Mouse (Mus musculus): ENCODE data around the gene Mef2d.

Gene Mef2d

GRCm38 (mm10) chr3:88141787-88142523, at the start of gene Mef2d:
Gene Mef2d, plus strand, starts transcription at chr3:88142372.
- DNase-seq (ENCODE audit: extremely low spot score), result peak; percentile 96

- DNase-seq (ENCODE audit: extremely low spot score), result no peak
Measured at GRCm38 (mm10) chr3:88094126-88094525, 48.0 kb upstream of the Mef2d start.

GRCm38 (mm10) chr3:88097666-88098065, 44.5 kb upstream of the Mef2d start:
- DNase-seq (ENCODE audit: extremely low spot score), result no peak

- DNase-seq (ENCODE audit: extremely low spot score), result no peak
Measured at GRCm38 (mm10) chr3:88100251-88100650, 41.9 kb upstream of the Mef2d start.

- no peak for DNase-seq (ENCODE audit: extremely low spot score)
Measured at GRCm38 (mm10) chr3:88101736-88102135, 40.4 kb upstream of the Mef2d start.

- DNase-seq (ENCODE audit: extremely low spot score), result no peak
Measured at GRCm38 (mm10) chr3:88102196-88102595, 40.0 kb upstream of the Mef2d start.

- DNase-seq (ENCODE audit: extremely low spot score), result no peak
Measured at GRCm38 (mm10) chr3:88102611-88103010, 39.6 kb upstream of the Mef2d start.

- DNase-seq (ENCODE audit: extremely low spot score), result no peak
Measured at GRCm38 (mm10) chr3:88106126-88106525, 36.0 kb upstream of the Mef2d start.

GRCm38 (mm10) chr3:88109126-88109525, 33.0 kb upstream of the Mef2d start:
- DNase-seq (ENCODE audit: extremely low spot score), result no peak

GRCm38 (mm10) chr3:88114396-88114795, 27.8 kb upstream of the Mef2d start:
- DNase-seq (ENCODE audit: extremely low spot score), result no peak

GRCm38 (mm10) chr3:88120117-88120651, 22.0 kb upstream of the Mef2d start:
- DNase-seq (ENCODE audit: extremely low spot score), result no peak

- DNase-seq (ENCODE audit: extremely low spot score), result no peak
Measured at GRCm38 (mm10) chr3:88121164-88122131, 20.7 kb upstream of the Mef2d start.

GRCm38 (mm10) chr3:88125195-88125594, 17.0 kb upstream of the Mef2d start:
- DNase-seq (ENCODE audit: extremely low spot score), result no peak

- DNase-seq (ENCODE audit: extremely low spot score), result no peak
Measured at GRCm38 (mm10) chr3:88126181-88126580, 16.0 kb upstream of the Mef2d start.

GRCm38 (mm10) chr3:88127636-88128035, 14.5 kb upstream of the Mef2d start:
- DNase-seq (ENCODE audit: extremely low spot score), result no peak

- DNase-seq (ENCODE audit: extremely low spot score), result no peak
Measured at GRCm38 (mm10) chr3:88128056-88128455, 14.1 kb upstream of the Mef2d start.

- DNase-seq (ENCODE audit: extremely low spot score), result no peak
Measured at GRCm38 (mm10) chr3:88129006-88129405, 13.2 kb upstream of the Mef2d start.

- DNase-seq (ENCODE audit: extremely low spot score), result no peak
Measured at GRCm38 (mm10) chr3:88131071-88131470, 11.1 kb upstream of the Mef2d start.

GRCm38 (mm10) chr3:88132492-88132891, 9.7 kb upstream of the Mef2d start:
- no peak for DNase-seq (ENCODE audit: extremely low spot score)

GRCm38 (mm10) chr3:88133187-88133771, 8.9 kb upstream of the Mef2d start:
- no peak for DNase-seq (ENCODE audit: extremely low spot score)

- DNase-seq (ENCODE audit: extremely low spot score), result no peak
Measured at GRCm38 (mm10) chr3:88136346-88136745, 5.8 kb upstream of the Mef2d start.

- DNase-seq (ENCODE audit: extremely low spot score), result no peak
Measured at GRCm38 (mm10) chr3:88136945-88137494, 5.2 kb upstream of the Mef2d start.
